Mouse (Mus musculus): ENCODE data around the gene Phactr1.

DNA sequence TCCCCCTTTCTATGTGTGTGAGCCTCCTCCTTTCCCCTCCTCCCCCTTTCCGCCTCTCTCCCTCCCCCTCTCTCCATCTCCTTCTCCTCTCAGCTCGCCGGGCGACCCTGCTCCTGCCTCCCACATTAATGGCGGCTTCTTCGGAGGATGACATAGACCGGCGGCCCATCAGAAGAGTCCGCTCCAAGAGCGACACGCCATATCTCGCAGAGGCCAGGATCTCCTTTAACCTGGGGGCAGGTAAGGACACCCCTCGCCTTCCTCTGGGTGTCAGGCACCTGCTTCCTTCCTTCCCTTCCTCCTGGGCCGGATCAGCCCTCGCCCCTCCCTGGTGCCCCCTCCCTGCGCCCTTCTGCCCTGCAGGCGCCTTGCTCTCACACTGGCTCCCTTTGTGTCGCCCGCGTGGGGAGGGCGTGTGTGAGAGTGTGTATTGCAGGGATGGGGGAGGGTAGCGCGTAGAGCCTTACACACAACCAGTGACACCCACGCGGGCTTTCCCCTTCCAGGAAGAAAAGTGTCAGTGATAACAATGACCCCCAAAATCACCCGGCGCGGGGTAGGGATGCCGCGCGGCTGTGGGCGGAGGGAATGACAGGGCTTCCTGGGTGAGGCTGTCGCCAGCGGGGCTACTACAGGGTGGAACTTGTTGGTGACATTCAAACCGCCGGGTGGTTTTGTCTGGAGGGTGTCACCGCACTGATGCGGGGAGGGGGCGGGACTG lies 29.3 kb downstream of the Phactr1 start:
- TF ChIP-seq MAX (IDR thresholded peaks at IDR 0.05; ENCODE audit: low read length) = no peak
- TF ChIP-seq CHD2 (IDR thresholded peaks at IDR 0.05; ENCODE audit: low read length) = no peak
- no peak for TF ChIP-seq MEF2A (IDR thresholded peaks at IDR 0.05; ENCODE audit: extremely low read depth, insufficient replicate concordance, low read depth, low read length, poor library complexity, severe bottlenecking)
- no peak for TF ChIP-seq USF1 (IDR thresholded peaks at IDR 0.05; ENCODE audit: low read depth, low read length)
- TF ChIP-seq BHLHE40 (IDR thresholded peaks at IDR 0.05; ENCODE audit: borderline replicate concordance, low read depth, low read length) = no peak
- no peak for TF ChIP-seq CTCF (IDR thresholded peaks at IDR 0.05 in 2 of 3, conservative IDR thresholded peaks at IDR 0.05 in 1 of 3; ENCODE audit: control insufficient read depth in 1 of 3, insufficient read depth in 1 of 3, low read depth in 2 of 3, low read length in 3 of 3, poor library complexity in 1 of 3, severe bottlenecking in 1 of 3)
